ENCODE assay signal across 10 mouse cellular contexts in genomic region chr7:121020277-121020676, GRCm38 (mm10). TPM values are rescaled to one million over a fixed set of nuclear protein-coding genes. Genes with fewer than 3 reads are reported as not detected.
A peak's percentile ranks its signal among the peaks of the same experiment; 100 is the strongest.
DNase-seq lines count a peak whose midpoint lies in the region; ATAC-seq and TF ChIP-seq lines count a peak whose summit lies in the region.
"Had no signal": no experiment of that assay in that cellular context is flagged by ENCODE, and none has a peak within 500 bp of the region (broad histone marks: within the 10 kb centered on the region; RNA-seq: fewer than 3 reads in every experiment).

No protein-coding gene starts in this region.

- DNase-seq in embryo, embryonic 10 days (ENCODE audit: low spot score), result peak; percentile 20
- DNase-seq in embryo, embryonic 10.5 days (ENCODE audit: low spot score), result no peak
- peak; percentile 7 for DNase-seq in midbrain, postnatal 0 days (ENCODE audit: low spot score)
- DNase-seq in midbrain, embryonic 14.5 days, result no peak
- peak; percentile 51 to 57 for DNase-seq in kidney, postnatal 25 days
- peak; percentile 32 for DNase-seq in thymus, postnatal 25 days
- DNase-seq in spleen, postnatal 14 days (ENCODE audit: low spot score in 2 of 2), result no peak
- no peak for DNase-seq in hindbrain, embryonic 10.5 days (ENCODE audit: low spot score)

- H3K4me1 ChIP-seq in midbrain, postnatal 0 days (ENCODE audit: insufficient read depth, low read length), result no peaks in the 10 kb centered on the region
- H3K4me1 ChIP-seq in midbrain, embryonic 14.5 days (ENCODE audit: control insufficient read depth, insufficient read depth, low read length), result no peaks in the 10 kb centered on the region
- no peaks in the 10 kb centered on the region for H3K4me1 ChIP-seq in hindbrain, embryonic 10.5 days (replicated peaks)

- H3K27ac ChIP-seq in midbrain, postnatal 0 days (ENCODE audit: low read depth, low read length), result no peak overlapping the region
- H3K27ac ChIP-seq in midbrain, embryonic 14.5 days (replicated peaks; ENCODE audit: low read depth, low read length), result no peak overlapping the region
- H3K27ac ChIP-seq in hindbrain, embryonic 10.5 days, result no peak overlapping the region
- H3K27ac ChIP-seq: macrophage had no signal

- no peaks in the 10 kb centered on the region for H3K36me3 ChIP-seq in midbrain, postnatal 0 days (ENCODE audit: insufficient read depth, low read length)
- no peaks in the 10 kb centered on the region for H3K36me3 ChIP-seq in midbrain, embryonic 14.5 days (ENCODE audit: control insufficient read depth, insufficient read depth, low read length)
- H3K36me3 ChIP-seq in hindbrain, embryonic 10.5 days, result no peaks in the 10 kb centered on the region

- no peak overlapping the region for H3K4me3 ChIP-seq in midbrain, postnatal 0 days (ENCODE audit: low read depth, low read length)
- no peak overlapping the region for H3K4me3 ChIP-seq in midbrain, embryonic 14.5 days (replicated peaks; ENCODE audit: low read depth, low read length)
- no peak overlapping the region for H3K4me3 ChIP-seq in hindbrain, embryonic 10.5 days

- no peak overlapping the region for H3K9ac ChIP-seq in midbrain, postnatal 0 days (replicated peaks; ENCODE audit: low read length, poor library complexity, severe bottlenecking)
- no peak overlapping the region for H3K9ac ChIP-seq in midbrain, embryonic 14.5 days (replicated peaks; ENCODE audit: low read length)

- no peak overlapping the region for H3K4me2 ChIP-seq in midbrain, postnatal 0 days (ENCODE audit: low read depth, low read length, poor library complexity, severe bottlenecking)
- no peak overlapping the region for H3K4me2 ChIP-seq in midbrain, embryonic 14.5 days (ENCODE audit: low read length)

- TF ChIP-seq CTCF in midbrain, postnatal 0 days (IDR thresholded peaks at IDR 0.05), result peak; percentile 31; the same call in 1 of the 2 replicates

- no peak for ATAC-seq in midbrain, postnatal 0 days (ENCODE audit: low FRiP score)
- ATAC-seq in midbrain, embryonic 14.5 days (ENCODE audit: low FRiP score, low TSS enrichment), result no peak

- no peaks in the 10 kb centered on the region for H3K27me3 ChIP-seq in midbrain, postnatal 0 days (ENCODE audit: insufficient read depth, low read length)
- H3K27me3 ChIP-seq in midbrain, embryonic 14.5 days (ENCODE audit: control insufficient read depth, insufficient read depth, low read length), result no peaks in the 10 kb centered on the region
- H3K27me3 ChIP-seq in hindbrain, embryonic 10.5 days (ENCODE audit: insufficient read depth, poor library complexity, severe bottlenecking), result no peaks in the 10 kb centered on the region

- 47% methylated on average over 8 of the region's 8 CpGs for WGBS in midbrain, postnatal 0 days
- WGBS in midbrain, embryonic 14.5 days, result 47% methylated on average over 8 of the region's 8 CpGs
- WGBS in hindbrain, embryonic 10.5 days, result 45% methylated on average over 8 of the region's 8 CpGs

- H3K9me3 ChIP-seq in midbrain, postnatal 0 days (ENCODE audit: low read length), result no peaks in the 10 kb centered on the region
- H3K9me3 ChIP-seq in midbrain, embryonic 14.5 days (ENCODE audit: control insufficient read depth, low read length), result no peaks in the 10 kb centered on the region
- H3K9me3 ChIP-seq in hindbrain, embryonic 10.5 days, result no peaks in the 10 kb centered on the region

RNA-seq across cellular contexts. Expression of gene Mettl9, which starts 14.0 kb away (rescaled TPM):
- 63.8 and 89.9 TPM in 2 replicates for total RNA-seq in midbrain, postnatal 0 days (2014; rRNA removed)
- 134 and 140 TPM in 2 replicates for polyA plus RNA-seq in midbrain, postnatal 0 days (2015; fragmentation: Nextera tagmentation; extraction: Ambion mirVana)
- 209 and 227 TPM in 2 replicates for polyA plus RNA-seq in midbrain, embryonic 14.5 days (2014; fragmentation: Nextera tagmentation; extraction: Ambion mirVana)
- 199 and 215 TPM in 2 replicates for polyA plus RNA-seq in hindbrain, embryonic 10.5 days (2016; fragmentation: Nextera tagmentation; extraction: Ambion mirVana)

RNA-seq across cellular contexts. Expression of gene Mfsd13b, which starts 38.0 kb away (rescaled TPM):
- total RNA-seq in midbrain, postnatal 0 days (2014; rRNA removed), result 0.19 TPM in 1 of 2 replicates, not detected in the other
- polyA plus RNA-seq in midbrain, postnatal 0 days (2015; fragmentation: Nextera tagmentation; extraction: Ambion mirVana), result 0.18 and 0.26 TPM in 2 replicates
- 0.28 TPM in 1 of 2 replicates, not detected in the other for polyA plus RNA-seq in midbrain, embryonic 14.5 days (2014; fragmentation: Nextera tagmentation; extraction: Ambion mirVana)
- polyA plus RNA-seq in hindbrain, embryonic 10.5 days (2016; fragmentation: Nextera tagmentation; extraction: Ambion mirVana), result 0.37 and 0.42 TPM in 2 replicates
- polyA plus RNA-seq: C2C12 had no signal

RNA-seq across cellular contexts. Expression of gene Cdr2, which starts 38.2 kb away (rescaled TPM):
- total RNA-seq in midbrain, postnatal 0 days (2014; rRNA removed), result 26.7 and 30.7 TPM in 2 replicates
- polyA plus RNA-seq in midbrain, postnatal 0 days (2015; fragmentation: Nextera tagmentation; extraction: Ambion mirVana), result 8.4 and 9.1 TPM in 2 replicates
- polyA plus RNA-seq in midbrain, embryonic 14.5 days (2014; fragmentation: Nextera tagmentation; extraction: Ambion mirVana), result 16.3 and 17.8 TPM in 2 replicates
- polyA plus RNA-seq in hindbrain, embryonic 10.5 days (2016; fragmentation: Nextera tagmentation; extraction: Ambion mirVana), result 14.2 and 14.7 TPM in 2 replicates

RNA-seq across cellular contexts. Expression of gene Igsf6, which starts 54.1 kb away (rescaled TPM):
- 0.66 and 0.77 TPM in 2 replicates for total RNA-seq in midbrain, postnatal 0 days (2014; rRNA removed)
- polyA plus RNA-seq in midbrain, postnatal 0 days (2015; fragmentation: Nextera tagmentation; extraction: Ambion mirVana), result 0.63 and 0.74 TPM in 2 replicates
- polyA plus RNA-seq in midbrain, embryonic 14.5 days (2014; fragmentation: Nextera tagmentation; extraction: Ambion mirVana), result 0.39 and 1.4 TPM in 2 replicates
- polyA plus RNA-seq in hindbrain, embryonic 10.5 days (2016; fragmentation: Nextera tagmentation; extraction: Ambion mirVana), result 1.3 and 1.5 TPM in 2 replicates

Comparison
In these comparisons a context has a peak if more than half of its experiments do, and no peak if none do; other contexts are left out.
1. DNase-seq: peak in embryo, embryonic 10 days (single experiment), midbrain, postnatal 0 days (single experiment), kidney, postnatal 25 days (2 of 2) and thymus, postnatal 25 days (single experiment); none in embryo, embryonic 10.5 days (single experiment), midbrain, embryonic 14.5 days (single experiment), spleen, postnatal 14 days (0 of 2) and hindbrain, embryonic 10.5 days (single experiment).